Mouse (Mus musculus) kidney, postnatal 25 days (tissue): ENCODE results near the gene Tgfa.

ENCODE experiments used
- DNase-seq, 2 experiments: peaks; one replicate each; pipeline ENCODE4 v3.0.0; 2021; ENCODE audit warnings: mixed read lengths in 2 of 2

Tgfa gene

DNA sequence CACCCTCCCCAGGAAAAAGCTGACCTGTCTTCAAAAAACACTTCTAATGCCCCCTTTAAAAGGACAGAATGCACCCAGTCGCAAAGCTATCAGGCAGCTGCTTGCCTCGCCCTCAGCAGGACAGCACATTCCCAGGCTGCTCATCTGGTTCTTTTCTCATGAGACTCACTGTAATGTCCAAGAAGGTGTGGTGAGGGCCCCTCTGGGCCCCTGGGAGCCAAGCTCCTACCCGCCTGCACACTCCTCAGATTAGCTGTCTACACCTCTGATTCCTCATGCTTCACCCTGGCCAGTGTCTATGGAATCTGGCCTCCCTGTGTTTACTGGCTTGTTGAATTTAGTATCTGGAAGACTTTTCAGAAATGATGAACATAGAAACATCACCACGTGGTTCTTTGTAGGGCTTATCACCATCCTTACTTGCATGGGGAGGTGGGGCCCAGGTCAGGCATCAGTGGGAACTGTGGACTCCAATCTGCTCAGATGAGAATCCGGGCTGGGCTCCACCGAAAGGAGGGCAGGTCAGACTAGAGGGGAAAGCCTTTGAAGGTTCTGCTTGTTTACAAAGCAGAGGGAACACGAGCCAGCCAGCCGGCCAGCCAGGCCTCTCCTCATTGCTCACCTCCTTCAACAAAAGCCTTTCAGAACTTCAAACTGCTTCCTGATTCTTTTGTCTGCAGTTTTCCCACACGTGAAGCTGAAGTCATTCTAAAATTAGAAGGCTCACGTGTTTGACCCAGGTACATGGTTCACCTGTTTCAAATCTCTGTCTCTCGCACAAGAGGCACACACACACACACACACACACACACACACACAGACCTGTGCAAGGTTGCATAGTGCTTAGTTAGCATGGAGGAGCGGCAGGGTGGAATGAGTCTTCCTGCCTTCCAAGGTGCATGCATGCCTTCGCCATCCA is 38.7 kb downstream of the Tgfa start:
- DNase-seq: peak; percentile 26 to 53

- DNase-seq: no peak
Observed at GRCm38 (mm10) chr6:86244866-86245265, 49.8 kb downstream of the Tgfa start.

GRCm38 (mm10) chr6:86245965-86246364 is 50.9 kb downstream of the Tgfa start:
- DNase-seq: no peak

- DNase-seq: no peak
Observed at GRCm38 (mm10) chr6:86248562-86248961, 53.5 kb downstream of the Tgfa start.

- DNase-seq: no peak
Observed at GRCm38 (mm10) chr6:86249042-86249441, 54.0 kb downstream of the Tgfa start.

GRCm38 (mm10) chr6:86250236-86250635 is 55.2 kb downstream of the Tgfa start:
- DNase-seq: no peak

DNA sequence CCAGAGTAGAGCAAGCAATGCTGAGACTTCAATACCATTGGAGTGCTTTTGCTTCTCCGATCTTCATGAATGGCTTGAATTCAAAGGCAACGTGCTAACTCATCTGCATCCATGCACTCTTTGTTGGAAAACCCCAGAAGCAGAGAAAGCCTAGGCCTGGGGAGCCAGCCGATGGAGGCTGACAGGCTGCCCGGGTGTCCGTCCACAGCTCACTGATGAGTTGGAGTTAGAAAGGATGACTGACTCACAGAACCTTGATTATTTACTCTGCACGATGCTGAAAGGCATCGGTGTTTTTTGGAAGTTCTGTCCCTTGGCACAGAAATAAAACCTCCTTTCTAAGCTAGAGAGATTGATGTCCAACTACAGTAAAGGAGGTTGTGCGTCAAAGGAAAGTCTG is 55.8 kb downstream of the Tgfa start:
- DNase-seq: no peak

DNA sequence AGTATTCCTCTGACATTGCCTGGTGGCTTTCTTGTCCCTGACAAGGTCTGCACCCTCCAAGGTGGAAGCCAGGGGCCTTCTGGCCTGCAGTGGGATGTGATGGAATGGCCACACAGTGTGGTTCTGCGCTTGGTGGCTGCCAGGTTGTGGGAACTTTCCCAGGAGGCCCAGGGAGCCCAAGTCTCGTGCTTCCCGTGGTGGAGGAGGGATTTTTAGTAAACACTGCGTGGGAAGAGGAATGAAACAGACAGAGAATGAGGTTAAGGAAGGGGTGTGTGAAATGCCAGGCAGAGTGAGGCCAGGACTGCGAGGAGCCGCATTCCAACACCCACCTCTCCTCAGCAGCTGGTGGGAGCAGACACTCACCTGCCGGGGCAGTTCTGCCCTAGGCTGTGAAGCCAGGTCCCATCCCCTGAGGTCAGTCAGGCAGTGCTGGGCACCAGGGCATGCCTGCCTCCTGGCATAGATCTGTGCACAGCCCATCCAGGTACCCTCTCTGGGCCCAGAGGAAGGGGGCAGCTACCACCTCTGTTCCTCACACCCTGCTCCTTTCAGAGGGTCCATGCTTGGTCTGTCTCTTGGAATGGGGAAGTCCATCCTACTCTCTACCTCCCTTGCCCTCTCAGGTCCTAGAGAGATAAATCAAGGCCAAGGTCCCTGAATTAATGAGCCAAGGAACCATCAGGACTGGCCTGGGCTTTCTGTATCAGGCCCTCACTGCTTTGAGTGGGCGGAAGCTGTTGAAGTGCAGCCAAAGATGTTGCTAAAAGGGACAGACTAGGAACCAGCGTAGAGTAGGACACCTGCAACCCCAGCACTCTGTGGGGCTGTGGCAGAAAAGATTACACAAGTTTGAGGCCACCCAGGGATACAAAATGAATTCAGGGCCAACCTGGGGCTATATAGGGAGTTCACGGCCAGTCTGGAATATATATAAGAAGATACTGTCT is 57.4 kb downstream of the Tgfa start:
- no peak for DNase-seq

GRCm38 (mm10) chr6:86255899-86256298 is 60.9 kb downstream of the Tgfa start:
- peak in 1 of 2 experiments; percentile 14 for DNase-seq

DNA sequence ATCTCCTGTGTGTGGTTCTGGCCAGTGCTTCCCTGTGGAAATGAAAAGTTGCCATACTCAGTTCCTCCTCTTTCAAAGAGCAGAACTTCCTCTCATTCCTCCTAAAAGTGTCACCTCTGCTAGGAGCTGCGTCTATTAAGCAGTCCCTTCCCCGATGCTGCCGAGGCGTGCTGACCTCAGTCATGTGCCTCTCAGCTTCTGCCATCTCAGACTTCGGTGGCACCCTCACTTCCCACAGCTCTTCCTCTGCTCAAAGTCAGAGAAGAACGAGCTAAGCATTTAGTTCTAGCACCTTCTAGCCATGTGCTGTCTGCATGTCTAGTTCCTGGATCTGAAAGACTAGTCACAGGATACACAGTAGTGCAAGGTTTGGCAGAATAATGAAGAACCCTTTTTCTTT is 64.2 kb downstream of the Tgfa start:
- DNase-seq: peak in 1 of 2 experiments; percentile 18

DNA sequence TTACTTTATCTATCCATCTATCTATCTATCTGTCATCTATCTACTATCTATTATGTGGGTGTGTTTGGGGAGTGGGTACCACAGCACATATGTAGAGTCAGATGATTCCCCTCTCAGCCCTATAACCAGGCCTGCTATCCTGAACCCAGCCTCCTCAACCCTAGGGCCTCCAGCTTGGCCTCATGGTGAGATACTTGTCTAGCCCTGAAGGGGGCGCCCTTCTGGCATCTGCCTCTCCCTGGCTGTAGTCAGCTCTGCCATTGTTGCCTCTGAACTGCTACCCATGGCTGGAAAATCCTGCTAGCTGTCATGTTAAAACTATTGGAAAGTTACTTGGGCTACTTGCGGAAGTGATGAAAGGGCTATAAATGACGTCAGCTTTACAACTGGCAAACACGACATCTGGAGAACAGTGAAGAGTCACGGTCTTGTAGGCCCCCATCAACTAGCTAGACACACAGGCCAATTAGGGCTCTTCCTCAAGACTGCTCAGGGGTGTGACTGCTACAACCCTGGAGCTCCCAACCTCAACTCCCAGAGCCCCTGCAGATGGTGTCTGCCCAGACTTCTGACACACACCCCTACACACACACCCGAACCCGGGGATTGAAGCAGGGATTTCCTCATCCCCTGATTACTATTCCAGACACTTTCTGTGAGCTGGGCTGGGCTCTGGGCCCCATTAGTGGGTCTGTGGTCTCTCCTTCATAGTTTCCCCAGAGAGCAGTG is 65.5 kb downstream of the Tgfa start:
- DNase-seq: peak in 1 of 2 experiments; percentile 32

- peak in 1 of 2 experiments; percentile 4 for DNase-seq
Observed at GRCm38 (mm10) chr6:86266786-86267185, 71.8 kb downstream of the Tgfa start.

- no peak for DNase-seq
Observed at GRCm38 (mm10) chr6:86270373-86271068, 75.5 kb downstream of the Tgfa start.

- DNase-seq: no peak
Observed at GRCm38 (mm10) chr6:86271130-86271529, 76.1 kb downstream of the Tgfa start.

GRCm38 (mm10) chr6:86275704-86276103 is 80.7 kb downstream of the Tgfa start:
- no peak for DNase-seq

- no peak for DNase-seq
Observed at GRCm38 (mm10) chr6:86276816-86277215, 81.8 kb downstream of the Tgfa start.

DNA sequence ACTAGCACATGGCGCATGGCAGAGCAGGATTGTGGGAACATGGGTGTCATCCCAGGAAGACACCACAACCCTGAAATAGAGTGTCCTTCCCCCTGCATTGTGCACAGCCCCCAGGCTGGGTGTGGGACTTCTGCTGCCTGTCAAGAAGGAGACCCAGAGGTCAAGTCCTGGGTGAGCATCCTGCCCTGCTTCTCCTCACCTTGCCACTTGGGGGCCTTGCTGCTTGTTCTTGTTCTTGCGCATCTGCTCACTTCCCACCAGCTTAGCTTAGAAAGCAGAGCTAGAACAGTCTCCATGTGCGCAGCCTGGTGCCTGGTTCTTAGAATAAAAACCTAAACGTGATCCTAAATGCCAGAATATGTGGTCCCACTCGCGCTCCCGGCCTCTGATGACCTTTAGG is 82.6 kb downstream of the Tgfa start:
- DNase-seq: no peak

DNA sequence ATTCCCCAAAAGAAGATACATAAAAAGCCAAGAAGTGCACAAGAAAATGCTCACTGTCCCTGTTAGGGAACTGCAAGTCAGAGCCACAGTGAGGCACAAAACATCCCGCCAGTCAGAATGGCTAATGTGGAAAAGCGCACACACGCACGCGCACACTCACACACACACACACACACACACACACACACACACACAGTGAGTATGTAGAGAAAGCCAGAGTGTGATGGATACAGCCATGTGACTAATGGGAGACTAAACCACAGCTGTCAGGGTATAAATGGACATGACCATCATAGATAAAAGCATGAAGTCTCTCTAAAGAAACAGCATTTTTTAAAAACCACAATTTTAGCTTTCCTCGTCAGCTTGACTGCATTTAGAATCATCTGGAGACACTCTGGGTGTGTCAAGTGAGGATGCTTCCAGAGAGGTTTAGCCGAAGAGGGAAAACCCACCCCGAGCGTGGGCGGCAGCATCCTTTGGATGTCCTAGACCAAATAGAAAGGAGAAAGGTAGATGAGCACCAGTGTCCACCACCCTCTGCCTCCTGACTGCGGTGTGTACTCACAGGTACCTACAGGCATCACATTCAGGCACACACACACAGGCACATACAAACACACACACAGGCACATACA is 86.7 kb downstream of the Tgfa start:
- no peak for DNase-seq

GRCm38 (mm10) chr6:86293301-86293700 is 98.3 kb downstream of the Tgfa start:
- peak; percentile 37 to 71 for DNase-seq

GRCm38 (mm10) chr6:86295451-86295850 is 100.4 kb downstream of the Tgfa start:
- DNase-seq: no peak

DNA sequence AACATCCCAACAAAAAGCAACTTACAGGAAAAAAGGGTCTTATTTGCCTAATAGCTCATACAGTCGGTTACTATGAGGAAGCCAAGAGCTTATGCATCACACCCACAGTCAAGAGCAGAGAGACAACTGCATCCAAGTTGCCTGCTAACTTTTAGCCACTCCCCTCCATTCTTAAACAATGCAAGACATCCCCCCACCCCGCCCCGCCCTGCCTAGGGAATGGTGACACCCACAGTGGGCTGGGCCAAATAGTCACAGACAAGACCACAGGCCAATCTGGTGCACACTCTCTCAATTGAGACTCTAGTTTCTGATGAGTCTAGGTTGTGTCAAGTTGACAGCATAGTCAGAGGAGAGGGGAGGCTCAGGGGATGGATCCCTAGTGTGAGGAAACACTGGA is 101.1 kb downstream of the Tgfa start:
- no peak for DNase-seq

DNA sequence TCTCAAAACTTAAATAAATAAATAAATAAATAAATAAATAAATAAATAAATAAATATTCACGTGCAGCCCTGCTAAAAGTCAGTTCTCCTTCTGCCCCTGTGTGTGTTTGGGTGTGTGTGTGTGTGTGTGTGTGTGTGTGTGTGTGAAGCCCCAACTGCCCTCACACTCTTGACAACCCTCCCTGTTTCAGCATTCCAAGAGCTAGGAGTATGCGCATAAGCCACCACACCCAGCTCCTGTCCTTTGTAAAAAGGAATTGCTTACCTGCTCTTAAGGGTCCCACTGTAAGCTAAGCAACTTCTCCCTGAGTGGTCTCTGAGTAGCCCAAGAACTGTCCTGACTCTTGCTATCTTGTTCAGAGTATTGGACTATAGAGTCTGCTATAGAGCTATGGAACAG is 101.9 kb downstream of the Tgfa start:
- no peak for DNase-seq
